Comparison of ENCODE assay signal across 8 mouse cellular contexts in genomic region chr4:111719776-111720661, GRCm38 (mm10). TPM values are rescaled to one million over a fixed set of nuclear protein-coding genes. Genes with fewer than 3 reads are reported as not detected.
DNase-seq lines count a peak whose midpoint lies in the region; ATAC-seq and TF ChIP-seq lines count a peak whose summit lies in the region.

TSS of gene Spata6 (plus strand) at chr4:111719984.

- no peak for TF ChIP-seq POLR2A in cortical plate, adult 2 months (IDR thresholded peaks at IDR 0.05; ENCODE audit: extremely low read depth, insufficient read depth, low read length)

- H3K9me3 ChIP-seq in hindbrain, postnatal 0 days (ENCODE audit: low read length), result no peaks in the 10 kb centered on the region

- H3K4me3 ChIP-seq in cortical plate, adult 2 months (ENCODE audit: insufficient read depth, low read length), result peak within 1 kb of the TSS; percentile 55
- H3K4me3 ChIP-seq in hindbrain, postnatal 0 days (ENCODE audit: low read length), result peak within 1 kb of the TSS; percentile 86
- peak within 1 kb of the TSS; percentile 65 for H3K4me3 ChIP-seq in left cerebral cortex, adult 2 months

- ATAC-seq in activated CD4-positive, CD25-positive, alpha-beta regulatory T cell, adult 4 months, result peak; percentile 74
- peak; percentile 97 for ATAC-seq in hindbrain, postnatal 0 days
- peak; percentile 85 for ATAC-seq in megakaryocyte, adult 5-6 weeks (ENCODE audit: poor library complexity, severe bottlenecking)

- no peaks in the 10 kb centered on the region; the same call in 1 of the 2 replicates for H3K4me1 ChIP-seq in cortical plate, adult 2 months (ENCODE audit: control insufficient read depth, insufficient read depth, low read length)
- H3K4me1 ChIP-seq in hindbrain, postnatal 0 days (ENCODE audit: insufficient read depth, low read length), result no peaks in the 10 kb centered on the region

- 0 out of 2 replicates have a peak within 1 kb of the TSS, but pooled peaks have one; percentile 37 for H3K27ac ChIP-seq in cortical plate, adult 2 months (ENCODE audit: insufficient read depth, low read length)
- H3K27ac ChIP-seq in hindbrain, postnatal 0 days, result peak within 1 kb of the TSS; percentile 66
- H3K27ac ChIP-seq in left cerebral cortex, adult 2 months, result peak within 1 kb of the TSS; percentile 55; the same call in 1 of the 2 replicates

- peak within 1 kb of the TSS; percentile 90 for H3K4me2 ChIP-seq in hindbrain, postnatal 0 days (ENCODE audit: low read depth, low read length)

- H3K36me3 ChIP-seq in hindbrain, postnatal 0 days (ENCODE audit: insufficient read depth, low read length), result no peaks in the 10 kb centered on the region

- H3K9ac ChIP-seq in hindbrain, postnatal 0 days (replicated peaks; ENCODE audit: low read length), result peak within 1 kb of the TSS; percentile 63

- intact Hi-C loops in left cerebral cortex, adult 2 months (cut with DNase I), result no loop called here

- no peaks in the 10 kb centered on the region for H3K27me3 ChIP-seq in hindbrain, postnatal 0 days (ENCODE audit: insufficient read depth, low read length)

- TF ChIP-seq CTCF in cortical plate, adult 2 months (IDR thresholded peaks at IDR 0.05; ENCODE audit: extremely low read depth, insufficient read depth, low read length), result no peak
- TF ChIP-seq CTCF in hindbrain, postnatal 0 days (IDR thresholded peaks at IDR 0.05; ENCODE audit: low read depth), result no peak
- TF ChIP-seq CTCF in left cerebral cortex, adult 2 months (IDR thresholded peaks at IDR 0.05), result no peak

- DNase-seq in gastrocnemius, adult 8-10 months (ENCODE audit: low spot score in 2 of 2), result peak; percentile 82 to 84
- DNase-seq in hindbrain, postnatal 0 days (ENCODE audit: low spot score), result peak; percentile 85
- DNase-seq in left cerebral cortex, adult 2 months (ENCODE audit: extremely low spot score in 1 of 2, low spot score in 2 of 2), result peak; percentile 55 to 59
- DNase-seq in right cerebral cortex, adult 18-20 months, result peak; percentile 54
- DNase-seq in urinary bladder, adult 2 months (ENCODE audit: low spot score), result peak; percentile 70

- WGBS in hindbrain, postnatal 0 days, result under 1% methylated on average over 49 of the region's 50 CpGs

RNA-seq across cellular contexts. Expression of gene Spata6, which starts in this region (rescaled TPM):
- polyA plus RNA-seq in activated CD4-positive, CD25-positive, alpha-beta regulatory T cell, adult 4 months (2017; shearing (Covaris generic)), result 10 to 100 TPM; 20.1 to 25.5 TPM
- 4.3 and 4.9 TPM in 2 replicates for polyA plus RNA-seq in cortical plate, adult 2 months (2012; rRNA removed)
- 1 to 10 TPM; 1.5 to 4.1 (median 3.2) TPM for total RNA-seq in gastrocnemius, adult 8-10 months (2022)
- total RNA-seq in hindbrain, postnatal 0 days (2014; rRNA removed), result 11.9 and 14.6 TPM in 2 replicates
- polyA plus RNA-seq in hindbrain, postnatal 0 days (2015; fragmentation: Nextera tagmentation; extraction: Ambion mirVana), result 21.2 and 21.7 TPM in 2 replicates
- total RNA-seq in left cerebral cortex, adult 2 months (2021), result 1 to 10 TPM; 4.5 to 5.1 TPM
- 33.0 and 39.1 TPM in 2 replicates for total RNA-seq in megakaryocyte, adult 5-6 weeks (2015)
- total RNA-seq in megakaryocyte, adult 5-6 weeks (2017), result 27.4 and 30.8 TPM in 2 replicates
- polyA plus RNA-seq in urinary bladder, adult 2 months (2012; rRNA removed), result 27.9 and 28.2 TPM in 2 replicates

Comparison
In these comparisons a context has a peak if more than half of its experiments do, and no peak if none do; other contexts are left out.
1. Peak in every context shown above with its lines: DNase-seq, ATAC-seq, H3K4me3 ChIP-seq and H3K27ac ChIP-seq.